Mouse (Mus musculus) thymus, postnatal 14 days (tissue): ENCODE results near the gene Fabp6.

ENCODE experiments used
- DNase-seq: peaks from one replicate; pipeline ENCODE4 v3.0.0; 2021

Fabp6 gene

DNA sequence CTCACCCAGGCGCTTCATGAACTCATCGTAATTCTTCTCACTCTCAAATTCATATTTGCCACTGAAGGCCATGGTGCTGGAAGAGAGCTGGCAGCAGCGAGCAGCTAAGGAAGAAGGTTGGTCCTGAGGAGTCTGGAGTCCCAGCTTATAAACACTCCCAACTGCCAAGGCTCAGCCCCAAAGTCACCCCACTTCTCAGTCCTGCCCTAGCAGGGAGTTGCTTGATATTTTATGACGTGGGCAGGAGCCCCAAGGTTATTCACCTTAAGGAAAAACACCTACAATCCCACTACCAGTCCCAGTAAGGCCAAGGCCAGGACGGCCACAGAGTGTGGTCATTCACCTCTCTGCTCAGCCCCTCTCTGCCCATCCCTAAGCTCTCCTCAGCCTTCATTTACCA, at the start of gene Fabp6:
Gene Fabp6 (minus strand): TSS at position 101 of the 400 bp plus-strand sequence.
- DNase-seq, result no peak

DNA sequence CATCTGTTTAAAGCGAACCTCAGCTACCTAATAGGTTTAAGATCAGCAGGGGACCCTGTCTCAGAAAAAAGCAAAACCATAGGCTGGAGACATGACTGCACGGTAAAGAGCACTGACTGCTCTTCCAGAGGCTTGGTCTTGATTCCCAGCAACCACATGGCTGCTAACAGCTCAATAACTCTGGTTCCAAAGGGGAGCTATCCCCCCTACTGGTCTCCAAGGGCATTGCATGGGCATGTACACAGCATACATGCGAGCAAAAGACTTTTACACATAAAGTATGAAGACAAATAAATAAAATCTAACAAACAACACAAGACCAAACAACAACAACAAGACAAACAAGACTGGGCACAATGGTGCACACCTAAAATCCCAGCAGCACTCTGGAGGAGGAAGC, 43.9 kb upstream of the Fabp6 start:
- peak; percentile 40 for DNase-seq

DNA sequence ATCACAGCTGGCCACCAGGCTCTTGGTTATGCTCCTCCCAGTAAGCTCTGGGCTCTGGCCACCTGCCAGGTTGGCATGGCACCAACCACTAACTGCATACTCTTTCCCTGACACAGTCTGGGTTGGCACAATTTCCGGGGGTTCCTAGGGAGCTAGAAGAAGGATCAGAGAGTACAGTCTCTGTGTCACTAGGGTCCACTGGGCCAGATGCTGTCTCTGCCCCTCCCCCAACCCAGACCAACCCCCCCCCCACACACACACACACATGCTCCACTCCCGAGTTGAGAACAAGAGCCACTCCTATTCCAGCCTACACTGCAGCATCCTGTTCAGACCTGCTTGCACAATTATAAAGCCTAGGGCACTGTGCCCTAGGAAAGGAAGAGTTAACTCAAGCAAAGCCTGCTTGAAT, 41.8 kb upstream of the Fabp6 start:
- peak; percentile 9 for DNase-seq

DNA sequence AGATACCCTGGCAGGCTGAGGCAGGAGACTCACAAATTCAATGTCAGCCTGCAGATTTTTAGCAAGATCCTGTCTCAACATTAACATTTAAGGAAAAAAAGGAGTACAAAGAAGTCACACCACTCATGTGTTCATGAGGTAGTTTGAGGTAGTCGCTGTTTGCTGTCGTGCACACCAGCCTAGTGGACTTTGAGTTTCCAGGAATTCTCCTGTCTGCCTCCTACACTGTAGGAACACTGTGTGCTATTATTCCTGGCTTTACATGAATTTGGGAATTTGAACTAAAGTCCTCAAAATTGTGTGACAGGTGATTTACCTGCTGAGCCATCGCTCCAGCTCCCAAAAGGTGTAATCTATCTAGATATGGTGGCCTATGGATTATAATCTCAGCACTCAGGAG, 37.1 kb upstream of the Fabp6 start:
- no peak for DNase-seq

DNA sequence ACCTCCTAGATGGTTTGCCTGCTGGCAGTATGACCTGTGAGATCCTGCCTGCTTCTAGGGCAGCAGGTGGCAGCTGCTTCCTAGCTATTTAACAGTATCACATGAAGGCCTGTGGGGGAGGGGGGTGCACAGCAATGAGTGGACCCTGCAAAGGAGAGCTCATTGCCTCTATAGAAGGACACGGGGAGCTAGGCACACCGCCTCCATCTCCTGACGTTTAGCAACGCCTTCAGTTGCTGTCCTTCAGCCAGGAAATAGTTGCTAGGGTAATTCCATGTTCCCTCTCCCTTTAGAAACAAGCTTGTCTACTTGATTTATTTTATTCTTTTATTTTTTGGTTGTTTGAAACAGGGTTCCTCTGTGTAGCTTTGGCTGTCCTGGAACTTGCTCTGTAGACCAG, 35.4 kb upstream of the Fabp6 start:
- DNase-seq, result no peak

DNA sequence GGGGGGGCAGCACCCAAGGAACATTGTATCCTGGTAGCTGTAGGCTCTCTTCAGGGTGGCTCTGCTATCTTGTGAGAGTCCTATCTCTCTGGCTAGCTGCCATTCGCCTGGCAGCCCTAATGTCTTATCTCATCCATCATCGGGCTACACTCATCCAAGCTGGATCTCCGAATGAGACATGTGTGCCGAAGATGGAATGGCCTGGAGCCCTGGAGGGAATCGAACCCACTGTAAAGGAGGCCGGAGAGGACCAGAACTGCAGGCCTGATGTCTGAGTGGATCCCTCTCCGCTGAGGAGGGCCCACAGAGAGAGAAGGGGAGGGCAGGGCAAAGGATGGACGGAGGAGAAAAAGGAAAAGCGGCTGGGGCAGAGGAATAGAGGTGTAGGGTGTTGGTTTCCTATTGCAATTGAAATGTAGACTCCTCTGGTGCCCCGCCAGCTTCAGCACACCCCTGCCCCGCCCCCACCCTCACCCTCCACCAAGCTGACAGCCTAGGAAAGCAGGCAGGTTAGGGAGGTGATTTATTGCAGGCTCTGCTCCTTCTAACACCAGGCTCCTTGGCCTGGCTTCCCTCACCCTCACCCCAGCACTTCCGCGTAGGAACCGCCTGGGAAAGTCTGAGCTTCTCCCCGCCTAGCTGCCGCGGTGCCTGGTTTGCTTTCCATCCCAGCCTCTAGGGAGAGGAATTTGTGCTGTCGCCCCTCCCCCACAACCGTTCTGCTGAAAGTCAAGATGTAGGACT, 32.5 kb upstream of the Fabp6 start:
- DNase-seq, result peak; percentile 10

DNA sequence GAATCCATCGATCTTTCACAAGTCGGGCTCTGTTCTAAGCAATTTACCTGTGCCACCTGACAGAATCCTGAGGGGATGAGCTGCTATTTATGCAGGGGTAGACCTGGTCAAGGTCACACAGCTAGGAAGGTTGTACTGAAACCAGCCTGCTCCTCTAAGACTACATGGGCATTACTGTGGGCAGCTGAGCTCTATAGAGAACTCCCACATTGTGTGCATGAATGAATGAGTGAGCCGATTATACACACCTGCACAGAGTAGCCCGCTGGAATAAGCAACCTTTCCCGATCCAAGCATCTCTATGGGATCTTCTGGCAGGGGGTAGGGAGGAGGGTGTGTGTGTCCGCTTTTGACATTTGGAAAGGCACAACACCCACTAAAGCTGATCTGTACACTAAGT, 31.8 kb upstream of the Fabp6 start:
- DNase-seq, result no peak

DNA sequence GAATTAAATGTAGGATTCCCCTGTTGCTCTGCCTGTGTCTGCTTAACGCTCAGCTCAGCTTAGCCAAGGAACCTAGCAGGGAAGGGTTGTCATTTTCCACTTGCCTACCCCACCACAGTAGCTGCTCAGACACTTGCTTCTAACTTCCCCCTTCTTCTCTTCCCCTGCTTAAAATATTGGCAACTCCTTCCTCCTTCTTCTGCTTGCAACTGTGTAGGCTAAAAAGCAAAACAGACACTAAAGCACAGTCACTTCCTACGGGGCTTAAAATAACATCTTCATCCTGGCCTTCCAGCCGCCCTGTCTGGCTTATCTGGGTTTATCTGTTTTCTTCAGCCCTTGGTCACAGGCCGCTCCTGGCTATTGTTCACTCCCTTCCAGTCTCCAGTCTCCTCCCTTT, 31.2 kb upstream of the Fabp6 start:
- DNase-seq, result no peak

DNA sequence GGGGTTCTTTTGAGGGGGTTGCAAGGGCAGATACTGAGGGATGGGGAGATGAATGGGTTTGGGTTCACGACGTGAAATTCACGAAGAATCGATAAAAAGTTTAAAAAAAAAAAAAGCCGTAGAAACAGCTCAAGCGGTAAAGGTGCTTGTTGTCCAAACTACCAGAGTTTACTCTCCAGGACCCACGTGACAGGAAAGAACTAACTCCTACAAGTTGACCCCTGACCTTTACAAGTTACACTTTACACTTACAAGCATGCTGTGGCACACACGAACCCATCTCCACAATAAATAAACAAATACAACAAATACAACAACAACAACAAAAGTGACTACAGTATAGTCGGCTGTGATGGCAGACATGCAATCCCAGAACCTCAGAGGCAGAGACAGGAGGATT, 30.3 kb upstream of the Fabp6 start:
- DNase-seq, result no peak

DNA sequence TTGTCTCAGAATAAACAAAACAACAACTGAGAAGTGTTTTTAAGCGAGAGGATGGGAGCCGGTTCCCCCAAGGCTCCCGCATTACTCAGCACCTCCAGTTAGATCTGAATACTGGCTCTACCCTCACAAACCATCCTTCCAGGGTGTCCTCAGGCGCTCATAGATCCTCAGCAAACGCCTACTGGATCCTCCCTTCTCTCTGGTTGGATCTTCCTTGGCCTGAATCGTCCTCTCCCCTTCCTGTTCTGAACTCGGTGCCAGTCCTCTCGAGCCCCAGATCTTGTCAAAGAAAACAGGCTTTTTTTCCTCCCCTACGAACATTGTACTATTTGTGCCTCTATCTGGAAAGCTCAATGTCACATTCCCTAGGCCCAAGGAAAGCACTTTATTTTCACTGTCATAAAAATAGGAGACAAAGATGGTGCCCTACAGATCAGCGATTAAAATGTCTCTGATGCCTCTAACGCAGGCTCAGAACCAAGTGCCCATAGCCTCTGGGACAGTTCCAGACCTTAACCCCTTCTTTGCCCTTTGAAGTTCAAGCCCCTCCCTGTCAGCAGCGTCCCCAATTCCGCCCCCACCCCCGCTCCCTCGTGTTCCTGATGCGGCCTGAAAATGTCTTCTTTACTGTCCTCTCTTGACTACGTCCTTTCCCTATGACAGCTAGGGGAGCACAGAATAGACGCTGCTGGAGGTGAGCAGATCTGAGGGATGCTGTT, 25.7 kb upstream of the Fabp6 start:
- no peak for DNase-seq

DNA sequence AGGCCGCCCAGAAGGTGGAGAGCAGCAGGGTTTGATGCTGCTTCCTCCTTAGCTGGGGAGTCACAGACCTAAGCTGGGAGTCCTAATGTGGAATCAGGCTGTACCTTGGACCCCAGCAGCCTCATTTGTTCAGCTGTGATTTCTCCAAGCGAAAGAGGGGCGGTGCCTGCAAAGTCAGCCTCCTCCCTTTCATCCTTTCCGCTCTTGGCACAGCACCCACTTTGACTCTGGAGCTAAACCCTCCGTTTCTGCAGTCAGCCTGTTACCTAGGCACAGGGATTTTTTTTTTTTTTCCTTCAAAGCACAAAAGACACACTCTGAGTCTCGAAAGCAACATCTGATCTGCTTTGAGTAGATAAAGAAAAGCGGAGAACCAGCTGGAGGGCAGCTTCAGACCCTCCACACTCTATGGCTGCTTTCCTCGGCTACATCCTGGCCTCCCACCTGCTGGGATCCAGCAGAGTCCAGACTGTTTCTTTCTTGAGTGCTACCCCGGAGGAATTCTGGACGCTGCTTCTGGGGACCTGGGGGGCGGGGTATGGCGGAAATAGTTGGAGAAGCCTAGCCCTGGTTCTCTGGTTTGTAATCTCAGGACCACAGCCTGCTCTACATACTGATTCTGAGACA, 25.1 kb upstream of the Fabp6 start:
- DNase-seq, result peak; percentile 6

DNA sequence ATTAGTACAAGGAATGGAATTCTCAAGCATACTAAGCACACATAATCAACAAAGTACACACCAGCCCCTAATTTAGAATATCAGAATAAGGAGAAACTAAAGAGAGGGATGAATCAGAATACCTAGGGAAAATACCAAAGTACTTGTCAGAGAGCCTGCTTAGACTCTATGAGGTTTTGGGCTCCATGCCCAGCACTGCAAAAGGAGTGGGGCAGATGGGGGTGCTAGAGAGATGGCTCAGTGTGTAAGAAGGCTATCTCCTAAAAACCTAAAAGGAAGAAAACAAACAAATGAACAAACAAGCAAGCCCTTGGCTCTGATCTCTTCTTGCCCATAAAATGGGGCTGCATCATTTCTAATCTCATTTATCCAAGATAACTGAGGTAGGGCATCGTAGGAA, 23.0 kb upstream of the Fabp6 start:
- no peak for DNase-seq

DNA sequence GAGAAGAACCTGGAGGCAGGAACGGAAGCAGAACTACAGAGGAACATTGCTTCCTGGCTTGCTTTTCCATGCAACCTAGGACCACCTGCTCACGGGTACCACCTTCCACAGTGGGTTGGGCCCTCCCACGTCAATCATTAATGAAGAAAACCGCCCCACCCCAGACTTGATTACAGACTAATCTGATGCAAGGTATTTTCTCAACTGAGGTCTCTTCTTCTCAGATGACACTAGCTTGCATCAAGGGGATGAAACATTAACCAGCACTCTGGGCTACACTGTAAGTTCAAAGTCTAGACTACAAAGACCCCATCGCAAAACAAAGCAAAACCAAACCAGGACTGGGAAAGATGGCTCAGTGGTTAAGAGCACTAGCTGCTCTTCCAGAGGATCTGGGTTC, 20.4 kb upstream of the Fabp6 start:
- no peak for DNase-seq

DNA sequence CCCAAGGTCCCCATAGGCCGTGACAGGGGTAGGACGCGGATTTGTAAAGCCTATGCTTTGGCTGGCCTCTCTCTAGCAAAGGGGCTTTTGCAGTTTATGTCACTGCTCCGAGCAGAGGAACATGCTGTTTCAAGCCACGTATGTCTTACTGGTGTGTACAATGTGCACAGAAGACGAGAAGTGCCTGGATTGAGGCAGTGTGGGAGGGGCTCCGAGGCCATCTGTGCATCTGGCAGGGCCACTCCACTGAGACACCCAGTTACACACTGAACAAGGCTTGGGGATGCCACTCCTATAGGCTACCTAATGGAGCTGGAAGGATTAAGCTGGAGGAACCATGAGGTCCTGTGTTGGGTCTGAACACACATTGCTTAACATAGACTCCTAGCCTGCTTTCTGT, 17.1 kb upstream of the Fabp6 start:
- no peak for DNase-seq

DNA sequence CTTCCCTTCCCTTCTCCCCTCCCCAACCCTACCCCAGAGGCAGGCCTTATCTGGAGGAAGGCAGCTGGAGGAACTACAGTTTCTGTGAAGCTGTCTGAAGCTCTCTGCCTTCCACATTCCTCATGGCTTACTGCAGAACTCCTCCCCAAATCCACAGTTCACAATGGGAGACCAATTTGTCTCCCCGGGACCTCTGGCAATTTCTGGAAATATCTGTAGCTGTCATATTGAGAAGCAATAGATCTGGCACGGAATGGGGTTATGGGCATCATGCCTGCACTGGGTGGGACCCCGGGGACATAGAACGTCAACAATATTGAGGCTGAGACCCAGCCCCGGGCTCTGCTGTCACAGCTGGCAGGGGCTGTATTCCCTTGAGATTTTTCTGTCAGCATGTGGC, 16.6 kb upstream of the Fabp6 start:
- no peak for DNase-seq

DNA sequence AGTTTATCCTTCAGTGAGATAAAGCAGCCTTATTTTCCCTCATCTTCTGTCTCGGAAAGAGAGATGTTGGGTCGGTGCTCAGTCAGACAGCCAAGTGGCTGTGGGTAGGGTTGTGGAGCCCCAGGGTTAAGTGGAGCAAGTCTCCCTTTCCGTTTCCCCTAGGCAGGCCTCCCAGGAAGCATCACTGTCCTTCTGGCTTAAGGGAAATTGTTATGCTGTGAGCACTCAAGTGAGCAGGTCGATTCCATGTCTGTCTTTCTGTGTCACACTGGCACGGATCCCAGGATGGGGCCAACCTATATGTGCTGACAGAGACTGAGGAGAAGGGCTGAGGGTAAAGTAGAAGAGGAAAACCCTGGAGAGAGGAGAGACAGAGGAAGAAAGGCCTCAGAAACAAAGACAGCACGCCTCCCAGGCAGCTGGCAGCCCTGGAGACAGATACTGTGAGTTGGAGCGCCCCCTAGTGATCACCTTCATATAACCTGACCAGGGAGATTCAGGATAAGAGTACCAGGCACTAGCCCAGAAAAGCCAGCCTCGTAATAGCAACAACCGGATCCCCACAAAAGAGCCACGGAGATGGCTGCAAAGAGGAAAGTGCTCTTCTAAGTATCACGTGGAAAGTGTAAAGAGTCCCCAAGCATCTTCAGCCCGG, 11.6 kb upstream of the Fabp6 start:
- peak; percentile 73 for DNase-seq

DNA sequence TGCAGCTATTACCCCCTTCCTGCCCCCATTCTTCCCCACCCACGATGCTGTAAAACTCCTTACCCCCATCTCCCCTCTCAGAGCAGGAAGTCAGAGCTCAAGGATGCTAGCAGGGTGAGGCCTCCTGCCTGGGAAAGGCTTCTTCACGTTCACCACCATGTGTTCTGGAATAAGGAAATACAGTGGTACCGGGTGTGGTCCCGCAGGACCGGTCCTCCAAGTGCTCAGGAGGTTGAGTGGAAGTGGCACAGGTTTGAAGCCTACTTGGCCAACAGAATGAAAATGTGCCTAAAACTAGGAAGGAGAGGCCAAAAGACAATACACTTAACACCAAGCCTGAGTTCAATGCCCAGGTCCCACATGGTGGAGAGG, 9.3 kb upstream of the Fabp6 start:
- no peak for DNase-seq

DNA sequence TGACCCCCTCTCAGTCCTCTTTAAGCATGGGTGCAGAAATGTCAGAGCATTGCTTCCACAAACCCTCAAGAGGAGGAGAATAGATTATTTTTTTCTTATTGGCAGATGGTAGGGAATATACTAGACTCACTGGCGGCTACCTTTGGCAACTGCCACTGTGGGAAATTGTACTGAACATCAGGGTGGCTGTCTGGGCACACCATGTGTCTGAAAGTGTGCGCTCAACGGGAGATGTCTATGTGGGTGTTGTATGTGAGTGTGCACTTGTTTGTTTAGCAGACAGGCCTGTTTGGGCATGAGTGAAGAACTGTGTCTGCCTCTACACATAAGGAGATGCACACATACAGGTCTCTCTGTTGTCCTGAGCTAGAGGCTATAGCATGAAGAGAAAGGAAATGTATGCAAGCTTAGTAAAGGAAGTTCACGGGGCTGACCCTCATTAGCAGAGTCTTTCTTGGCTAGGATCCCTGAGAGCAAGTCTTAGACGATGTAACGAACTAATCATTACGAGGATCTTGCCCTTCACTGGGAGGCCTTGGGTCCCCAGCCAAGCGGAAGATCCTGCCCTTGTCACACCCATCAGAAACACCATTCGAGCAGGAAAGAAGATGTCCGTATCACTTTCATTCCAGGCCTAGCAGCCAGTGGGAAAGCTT, 8.8 kb upstream of the Fabp6 start:
- DNase-seq, result no peak

DNA sequence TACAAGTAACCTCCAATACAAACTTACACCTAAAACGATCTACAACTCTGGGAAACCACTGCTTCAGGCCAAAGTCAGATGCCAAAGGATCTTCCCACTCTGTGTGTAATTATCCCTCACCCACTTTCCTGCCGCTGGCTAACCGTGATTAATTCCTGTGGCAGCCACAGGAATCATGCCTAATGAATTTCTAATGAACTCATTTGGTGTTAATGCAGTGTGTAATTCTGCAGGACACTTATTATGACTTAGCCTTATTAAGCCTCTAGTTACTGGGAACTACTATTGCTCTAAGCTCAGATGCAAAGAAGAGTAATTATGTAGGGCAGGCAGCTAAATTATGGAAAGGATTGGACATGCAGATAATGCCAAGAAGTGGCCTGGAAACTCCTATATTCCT, 7.1 kb upstream of the Fabp6 start:
- DNase-seq, result no peak

DNA sequence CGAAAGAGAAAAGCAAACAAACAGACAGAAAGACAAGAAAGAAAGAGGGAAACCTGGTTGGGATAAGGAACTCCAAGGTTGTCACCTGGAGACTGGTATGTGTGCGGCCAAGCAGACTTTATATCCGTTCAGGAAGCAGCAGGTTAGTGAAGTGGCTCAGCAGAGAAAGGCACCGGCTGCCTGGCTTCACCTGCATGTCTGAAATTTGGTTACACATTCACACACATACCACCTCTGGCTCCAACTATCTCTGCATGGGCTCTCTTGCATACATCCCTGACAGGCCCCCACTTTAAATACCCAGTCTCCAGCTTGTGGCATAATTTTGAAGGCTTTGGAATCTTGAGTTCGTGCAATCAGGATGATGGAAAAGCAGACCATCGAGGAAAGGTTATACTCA, 4.5 kb upstream of the Fabp6 start:
- DNase-seq, result no peak

DNA sequence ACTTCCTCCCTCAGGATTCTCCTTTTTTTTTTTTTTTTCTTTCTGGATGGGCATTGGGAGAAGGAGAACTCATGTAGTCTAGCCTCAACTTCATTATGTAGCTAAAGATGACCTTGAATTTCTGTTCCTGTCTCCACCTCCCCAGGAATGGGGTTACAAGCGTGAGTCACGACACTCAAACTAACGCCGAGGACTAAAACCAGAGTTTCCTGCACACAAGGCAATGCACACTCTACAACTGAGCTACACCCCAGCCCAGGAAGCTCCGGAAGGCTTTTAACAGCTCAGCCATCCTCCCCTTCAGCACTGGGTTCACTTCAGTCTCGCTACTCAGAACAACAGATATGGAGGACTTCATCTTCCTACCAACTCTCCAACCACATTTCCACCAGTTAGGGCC, 3.6 kb upstream of the Fabp6 start:
- DNase-seq, result no peak

DNA sequence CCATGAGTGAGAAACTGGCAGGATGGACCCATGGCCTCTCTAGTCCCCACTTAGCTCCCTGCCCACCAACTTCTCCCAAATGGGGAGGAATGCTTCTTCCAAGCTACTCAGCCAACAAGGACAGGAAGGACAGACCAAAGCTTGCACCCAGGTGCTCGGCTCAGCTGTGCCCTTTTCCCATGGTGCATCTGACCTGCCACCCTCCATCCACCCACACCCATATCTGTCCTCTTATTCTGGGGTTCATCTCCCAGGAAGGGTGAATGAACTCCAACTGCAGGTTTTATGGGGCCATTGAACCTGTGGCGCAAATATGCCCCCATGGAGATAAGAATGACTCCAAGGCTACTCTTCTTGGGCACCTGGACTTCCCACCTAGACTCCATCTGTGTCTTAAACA, 2.9 kb upstream of the Fabp6 start:
- DNase-seq, result no peak

DNA sequence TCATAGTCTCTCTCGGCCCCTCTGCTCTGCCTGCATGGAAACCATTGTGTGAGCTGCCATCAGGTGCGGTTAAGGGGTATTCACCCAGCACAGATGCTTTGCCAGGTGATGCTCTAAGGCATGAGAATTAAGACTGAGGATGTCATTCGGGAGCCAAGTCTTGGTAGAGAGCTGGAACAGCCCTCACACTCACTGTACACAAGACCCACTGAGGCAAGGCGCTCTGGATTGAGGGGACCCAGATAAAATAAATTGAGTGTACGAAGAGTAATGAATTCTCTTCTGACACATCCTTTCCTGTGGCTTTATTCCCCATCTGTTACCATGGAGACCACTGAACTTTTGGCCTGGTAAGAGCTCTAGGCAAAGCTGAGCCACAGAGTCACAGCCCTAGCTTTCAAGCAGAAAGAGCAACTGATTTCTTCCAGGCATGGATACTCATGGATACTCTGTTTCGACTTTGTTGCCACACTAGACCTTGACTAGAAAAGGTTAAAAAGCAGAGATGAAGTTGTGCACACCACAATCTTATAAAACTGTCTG, 11.7 kb downstream of the Fabp6 start:
- DNase-seq, result no peak
